Mouse (Mus musculus) liver, embryonic 11.5 days (tissue): ENCODE measurements around the gene Eng. TPM values are rescaled to one million over a fixed set of nuclear protein-coding genes. Genes with fewer than 3 reads are reported as not detected.
A peak's percentile ranks its signal among the peaks of the same experiment; 100 is the strongest.

Experiments used
- ATAC-seq: fragments of 200-750 bp; cut with Nextera tagmentation; replicated peaks from 2 replicates; pipeline ENCODE4 v1.8.0; 2017; ENCODE audit warnings: moderate number of reproducible peaks, mild to moderate bottlenecking, moderate TSS enrichment, moderate library complexity; ENCODE audit not compliant: low FRiP score
- DNase-seq: peaks from one replicate; pipeline ENCODE4 v3.0.0-alpha.2; 2017; ENCODE audit warnings: low spot score
- H3K27ac ChIP-seq: fragments of 300-500 bp; sonication (generic); 2 replicates; pipeline ENCODE4 v1.5.1; 2014; ENCODE audit warnings: mild to moderate bottlenecking, low read depth, low read length, control low read depth
- H3K27me3 ChIP-seq: fragments of 300-500 bp; sonication (generic); replicated peaks from 2 replicates; pipeline ENCODE4 v1.6.1; 2014; ENCODE audit warnings: low read length, mixed read lengths; ENCODE audit not compliant: control insufficient read depth, insufficient read depth
- H3K36me3 ChIP-seq: fragments of 300-500 bp; sonication (generic); 2 replicates; pipeline ENCODE4 v1.6.1; 2014; ENCODE audit warnings: mild to moderate bottlenecking, low read length, moderate library complexity, mixed read lengths; ENCODE audit not compliant: control insufficient read depth, insufficient read depth
- H3K4me1 ChIP-seq: fragments of 300-500 bp; sonication (generic); replicated peaks from 2 replicates; pipeline ENCODE4 v1.6.1; 2014; ENCODE audit warnings: low read length, mixed read lengths; ENCODE audit not compliant: control insufficient read depth, insufficient read depth
- H3K4me2 ChIP-seq: fragments of 300-500 bp; sonication (generic); 2 replicates; pipeline ENCODE4 v1.6.1; 2014; ENCODE audit warnings: mild to moderate bottlenecking, control low read depth, moderate library complexity
- H3K4me3 ChIP-seq: fragments of 300-500 bp; sonication (generic); 2 replicates; pipeline ENCODE4 v1.5.1; 2014; ENCODE audit warnings: low read depth, low read length, control low read depth
- H3K9ac ChIP-seq: fragments of 300-500 bp; sonication (generic); 2 replicates; pipeline ENCODE4 v1.6.1; 2014; ENCODE audit warnings: low read depth, low read length, control low read depth
- H3K9me3 ChIP-seq: fragments of 300-500 bp; sonication (generic); 2 replicates; pipeline ENCODE4 v1.6.1; 2016; ENCODE audit warnings: low read length, inconsistent platforms, mixed read lengths; ENCODE audit not compliant: control insufficient read depth
- WGBS: fragments of 180-500 bp; shearing (Covaris S2); extraction: QIAGEN DNeasy Blood & Tissue Kit; methylation state at CpG from one replicate; pipeline ENCODE4 v1.1.7; 2014; 5-methylcytosine and 5-hydroxymethylcytosine counted together
- polyA plus RNA-seq: library from polyadenylated mRNA; unstranded; fragments of >200 nt; fragmentation: Nextera tagmentation; extraction: Ambion mirVana; gene quantifications from 2 replicates; pipeline ENCODE4 v1.2.1, GENCODE M21; 2014

The Eng gene
- polyA plus RNA-seq, 1 experiment from 2014 or later, result 39.2 TPM

- ATAC-seq (no peak), DNase-seq (no peak)
- H3K27ac ChIP-seq, result no peak overlapping the region
- peaks cover 19% of the 10 kb centered on the region for H3K4me1 ChIP-seq
- 77% methylated on average over 9 of the region's 9 CpGs for WGBS
- H3K9ac ChIP-seq, result no peak overlapping the region
- no peak overlapping the region for H3K4me3 ChIP-seq
- no peaks in the 10 kb centered on the region for H3K9me3 ChIP-seq
- peaks cover 7% of the 10 kb centered on the region for H3K36me3 ChIP-seq
- H3K4me2 ChIP-seq, result no peak overlapping the region
- no peaks in the 10 kb centered on the region for H3K27me3 ChIP-seq
Observed at GRCm38 (mm10) chr2:32671907-32672595, 25.7 kb downstream of the Eng start.

DNA sequence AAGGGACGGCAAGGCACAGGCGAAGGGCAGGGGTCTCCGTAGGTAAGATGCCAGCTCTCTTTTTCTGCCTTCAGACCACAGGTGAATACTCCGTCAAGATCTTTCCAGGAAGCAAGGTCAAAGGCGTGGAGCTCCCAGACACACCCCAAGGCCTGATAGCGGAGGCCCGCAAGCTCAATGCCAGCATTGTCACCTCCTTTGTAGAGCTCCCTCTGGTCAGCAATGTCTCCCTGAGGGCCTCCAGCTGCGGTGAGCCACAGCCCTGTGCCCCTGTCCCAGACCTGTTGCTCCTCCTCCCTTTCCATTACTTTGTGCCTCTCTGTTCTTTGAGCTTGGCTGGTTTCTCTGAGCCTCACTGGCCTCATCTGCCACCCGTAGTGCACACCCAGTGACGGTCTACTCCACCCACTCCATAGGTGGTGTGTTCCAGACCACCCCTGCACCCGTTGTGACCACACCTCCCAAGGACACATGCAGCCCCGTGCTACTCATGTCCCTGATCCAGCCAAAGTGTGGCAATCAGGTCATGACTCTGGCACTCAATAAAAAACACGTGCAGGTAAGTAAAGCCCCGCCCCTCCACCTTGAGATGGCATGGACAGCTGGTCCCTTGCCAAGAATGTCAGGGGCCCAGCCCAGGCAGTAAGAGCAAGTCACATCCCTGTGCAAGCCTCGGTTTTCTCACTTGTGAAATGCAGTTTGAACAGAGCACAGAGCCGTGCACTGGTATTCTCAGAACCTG lies 27.0 kb downstream of the Eng start:
- Histone ChIP-seq H3K27ac (no peak overlapping the region; the same call in 1 of the 2 replicates), H3K9ac (peak overlapping the region; percentile 34; the same call in 1 of the 2 replicates), H3K27me3 (no peaks in the 10 kb centered on the region), H3K9me3 (no peaks in the 10 kb centered on the region), H3K4me2 (no peak overlapping the region), H3K36me3 (peaks cover 9% of the 10 kb centered on the region), H3K4me1 (peaks cover 19% of the 10 kb centered on the region), H3K4me3 (no peak overlapping the region)
- DNase-seq (no peak), ATAC-seq (peak; percentile 60; the same call in 1 of the 2 replicates)
- 73% methylated on average over 16 of the region's 16 CpGs for WGBS

DNA sequence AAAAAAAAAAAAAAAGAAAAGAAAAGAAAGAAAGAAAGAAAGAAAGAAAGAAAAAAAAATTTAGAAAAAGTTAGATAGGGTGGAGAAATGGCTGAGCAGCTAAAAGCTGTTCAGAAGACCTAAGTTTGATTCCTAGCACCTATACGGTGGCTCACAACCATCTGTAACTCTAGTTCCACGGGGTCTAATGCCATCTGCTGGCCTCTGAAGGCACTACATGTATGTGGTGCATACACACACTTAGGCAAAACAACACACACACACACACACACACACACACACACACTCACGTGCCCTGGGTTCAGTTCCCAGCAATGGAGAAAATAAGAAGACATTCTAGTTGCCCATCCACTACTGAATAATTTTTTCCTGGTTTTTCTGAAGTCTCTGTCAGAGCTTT lies 30.4 kb downstream of the Eng start:
- Histone ChIP-seq H3K9me3 (no peaks in the 10 kb centered on the region), H3K27me3 (no peaks in the 10 kb centered on the region), H3K27ac (no peak overlapping the region), H3K4me2 (no peak overlapping the region), H3K4me1 (peaks cover 11% of the 10 kb centered on the region), H3K9ac (no peak overlapping the region), H3K36me3 (peaks cover 13% of the 10 kb centered on the region), H3K4me3 (no peak overlapping the region)
- ATAC-seq (no peak), DNase-seq (no peak)
- 83% methylated on average over 3 of the region's 3 CpGs for WGBS

DNA sequence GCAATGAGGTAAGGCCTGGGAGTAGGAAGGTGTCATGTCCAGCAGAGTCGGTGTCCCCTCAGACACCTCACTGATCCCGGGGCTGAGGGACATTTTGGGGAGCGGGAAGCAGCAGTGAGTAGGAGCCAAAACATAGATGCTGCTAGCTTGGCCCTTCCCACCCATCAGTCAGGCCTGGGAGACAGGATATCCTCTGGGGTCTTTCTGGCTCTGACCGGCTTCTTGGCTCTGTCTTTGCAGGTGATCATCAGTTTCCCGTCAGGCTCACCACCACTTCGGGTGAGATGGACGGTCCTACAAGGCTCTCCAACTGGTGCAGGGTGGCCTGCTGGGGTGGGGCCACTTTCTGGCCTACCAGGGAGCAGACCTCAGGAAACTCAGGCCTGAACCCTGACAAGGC lies 31.3 kb downstream of the Eng start:
- Histone ChIP-seq H3K27ac (no peak overlapping the region), H3K9ac (no peak overlapping the region), H3K4me1 (peaks cover 11% of the 10 kb centered on the region), H3K9me3 (no peaks in the 10 kb centered on the region), H3K36me3 (peaks cover 17% of the 10 kb centered on the region), H3K27me3 (no peaks in the 10 kb centered on the region), H3K4me2 (no peak overlapping the region), H3K4me3 (no peak overlapping the region)
- WGBS, result 90% methylated on average over 7 of the region's 7 CpGs
- no peak for DNase-seq
- ATAC-seq, result no peak

- no peak for ATAC-seq
- no peak overlapping the region for H3K27ac ChIP-seq
- DNase-seq, result no peak
- 65% methylated on average over 7 of the region's 7 CpGs for WGBS
- peaks cover 38% of the 10 kb centered on the region for H3K36me3 ChIP-seq
- 0 out of 2 replicates have a peak, but pooled peaks cover 2% of the 10 kb centered on the region for H3K4me1 ChIP-seq
- H3K4me3 ChIP-seq, result no peak overlapping the region
- no peaks in the 10 kb centered on the region for H3K9me3 ChIP-seq
- no peaks in the 10 kb centered on the region for H3K27me3 ChIP-seq
- no peak overlapping the region for H3K9ac ChIP-seq
- H3K4me2 ChIP-seq, result no peak overlapping the region
Observed at GRCm38 (mm10) chr2:32680051-32680451, 33.7 kb downstream of the Eng start.

DNA sequence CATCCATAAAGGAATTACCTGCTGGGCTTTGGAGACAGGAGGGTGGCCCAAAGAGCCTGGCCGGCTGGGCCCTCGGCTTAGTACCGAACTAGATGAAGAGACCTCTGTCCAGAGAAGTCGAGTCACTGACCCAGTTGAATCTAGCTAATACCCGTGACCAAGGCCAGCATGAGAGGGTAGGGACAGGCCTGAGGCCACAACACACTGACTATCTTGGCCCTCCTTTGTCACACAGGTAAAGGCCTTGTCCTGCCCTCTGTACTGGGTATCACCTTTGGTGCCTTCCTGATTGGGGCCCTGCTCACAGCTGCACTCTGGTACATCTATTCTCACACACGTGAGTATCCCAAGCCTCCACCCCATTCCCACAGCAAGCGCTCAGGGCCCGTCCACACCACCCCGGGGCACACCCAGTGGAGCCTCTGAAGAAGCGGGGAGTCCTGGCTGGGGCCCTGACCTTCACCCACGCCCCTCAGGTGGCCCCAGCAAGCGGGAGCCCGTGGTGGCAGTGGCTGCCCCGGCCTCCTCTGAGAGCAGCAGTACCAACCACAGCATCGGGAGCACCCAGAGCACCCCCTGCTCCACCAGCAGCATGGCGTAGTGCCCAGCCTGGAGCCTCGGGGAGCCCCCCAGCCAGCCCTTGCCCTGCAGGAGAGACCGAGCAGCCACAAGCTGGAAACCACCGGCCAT lies 34.7 kb downstream of the Eng start:
- WGBS, result 92% methylated on average over 19 of the region's 19 CpGs
- Histone ChIP-seq H3K4me1 (0 out of 2 replicates have a peak, but pooled peaks cover 2% of the 10 kb centered on the region), H3K4me2 (no peak overlapping the region), H3K9ac (no peak overlapping the region), H3K4me3 (no peak overlapping the region), H3K9me3 (no peaks in the 10 kb centered on the region), H3K27ac (no peak overlapping the region), H3K36me3 (peaks cover 42% of the 10 kb centered on the region), H3K27me3 (no peaks in the 10 kb centered on the region)
- ATAC-seq, result no peak
- DNase-seq, result no peak

- Histone ChIP-seq H3K27ac (no peak overlapping the region), H3K36me3 (peaks cover 48% of the 10 kb centered on the region)
- no peak for DNase-seq
Observed at GRCm38 (mm10) chr2:32681754-32682153, 35.4 kb downstream of the Eng start.

GRCm38 (mm10) chr2:32682721-32683417 lies 36.5 kb downstream of the Eng start:
- Histone ChIP-seq H3K9me3 (no peaks in the 10 kb centered on the region), H3K36me3 (peaks cover 53% of the 10 kb centered on the region), H3K9ac (no peak overlapping the region), H3K27ac (no peak overlapping the region), H3K27me3 (no peaks in the 10 kb centered on the region), H3K4me2 (no peak overlapping the region), H3K4me1 (0 out of 2 replicates have a peak, but pooled peaks cover 2% of the 10 kb centered on the region), H3K4me3 (no peak overlapping the region)
- DNase-seq, result no peak
- ATAC-seq, result no peak
- 82% methylated on average over 14 of the region's 14 CpGs for WGBS

More at GRCm38 (mm10) chr2:32681754-32682153, 35.4 kb downstream of the Eng start:
- no peak for ATAC-seq
- no peaks in the 10 kb centered on the region for H3K27me3 ChIP-seq
- no peak overlapping the region for H3K9ac ChIP-seq
- no peaks in the 10 kb centered on the region for H3K9me3 ChIP-seq
- H3K4me2 ChIP-seq, result no peak overlapping the region
- 72% methylated on average over 6 of the region's 6 CpGs for WGBS
- 0 out of 2 replicates have a peak, but pooled peaks cover 2% of the 10 kb centered on the region for H3K4me1 ChIP-seq
- no peak overlapping the region for H3K4me3 ChIP-seq
